Mouse (Mus musculus) erythroid progenitor cell, adult 5-6 weeks (primary cell): Measurements from ENCODE around the gene Gramd1a. TPM values are rescaled to one million over a fixed set of nuclear protein-coding genes. Genes with fewer than 3 reads are reported as not detected.

Experiments used
- total RNA-seq, 2 experiments: library from RNA; stranded (forward) in 1 of 2; stranded (reverse) in 1 of 2; fragments of 150-400 nt in 1 of 2; fragments of 186-747, 209-891 nt in 1 of 2; gene quantifications; 2 replicates each; pipeline versions ENCODE4 v1.2.3 to v1.2.4; 2015 to 2017; ENCODE audit warnings: low replicate concordance in 2 of 2

Gramd1a gene
- total RNA-seq, 2 experiments from 2014 or later = 29.1 to 38.6 TPM

Other genes with a start within 250 kb of the Gramd1a start
- gene Mag, start 241.0 kb downstream of the Gramd1a start, total RNA-seq (2015; ENCODE audit: low replicate concordance) = not detected in 2 replicates
- gene Mag, start 241.0 kb downstream of the Gramd1a start, total RNA-seq (2017; ENCODE audit: low replicate concordance) = not detected in 2 replicates
- gene Hamp2, start 231.2 kb downstream of the Gramd1a start, total RNA-seq (2015; ENCODE audit: low replicate concordance) = not detected in 2 replicates
- not detected in 2 replicates for gene Hamp2, start 231.2 kb downstream of the Gramd1a start, total RNA-seq (2017; ENCODE audit: low replicate concordance)
- not detected in 2 replicates for gene Hamp, start 211.9 kb downstream of the Gramd1a start, total RNA-seq (2015; ENCODE audit: low replicate concordance)
- gene Hamp, start 211.9 kb downstream of the Gramd1a start, total RNA-seq (2017; ENCODE audit: low replicate concordance) = not detected in 2 replicates
- gene Usf2, start 199.1 kb downstream of the Gramd1a start, total RNA-seq (2015; ENCODE audit: low replicate concordance) = 75.9 and 78.6 TPM in 2 replicates
- 121 and 139 TPM in 2 replicates for gene Usf2, start 199.1 kb downstream of the Gramd1a start, total RNA-seq (2017; ENCODE audit: low replicate concordance)
- gene Lsr, start 182.4 kb downstream of the Gramd1a start, total RNA-seq (2015; ENCODE audit: low replicate concordance) = not detected in 2 replicates
- gene Lsr, start 182.4 kb downstream of the Gramd1a start, total RNA-seq (2017; ENCODE audit: low replicate concordance) = 1.0 TPM in 1 of 2 replicates, not detected in the other
- gene Fam187b, start 182.1 kb downstream of the Gramd1a start, total RNA-seq (2015; ENCODE audit: low replicate concordance) = not detected in 2 replicates
- not detected in 2 replicates for gene Fam187b, start 182.1 kb downstream of the Gramd1a start, total RNA-seq (2017; ENCODE audit: low replicate concordance)
- gene Fxyd5, start 113.4 kb downstream of the Gramd1a start, total RNA-seq (2015; ENCODE audit: low replicate concordance) = 112 and 145 TPM in 2 replicates
- 54.3 and 76.5 TPM in 2 replicates for gene Fxyd5, start 113.4 kb downstream of the Gramd1a start, total RNA-seq (2017; ENCODE audit: low replicate concordance)
- gene Fxyd7, start 104.4 kb downstream of the Gramd1a start, total RNA-seq (2015; ENCODE audit: low replicate concordance) = not detected in 2 replicates
- not detected in 2 replicates for gene Fxyd7, start 104.4 kb downstream of the Gramd1a start, total RNA-seq (2017; ENCODE audit: low replicate concordance)
- gene Fxyd1, start 98.7 kb downstream of the Gramd1a start, total RNA-seq (2015; ENCODE audit: low replicate concordance) = not detected in 2 replicates
- not detected in 2 replicates for gene Fxyd1, start 98.7 kb downstream of the Gramd1a start, total RNA-seq (2017; ENCODE audit: low replicate concordance)
- gene Lgi4, start 96.6 kb downstream of the Gramd1a start, total RNA-seq (2015; ENCODE audit: low replicate concordance) = not detected in 2 replicates
- gene Lgi4, start 96.6 kb downstream of the Gramd1a start, total RNA-seq (2017; ENCODE audit: low replicate concordance) = 0.51 TPM in 1 of 2 replicates, not detected in the other
- gene Fxyd3, start 79.2 kb downstream of the Gramd1a start, total RNA-seq (2015; ENCODE audit: low replicate concordance) = not detected in 2 replicates
- gene Fxyd3, start 79.2 kb downstream of the Gramd1a start, total RNA-seq (2017; ENCODE audit: low replicate concordance) = not detected in 2 replicates
- 5.9 TPM in 1 of 2 replicates, not detected in the other for gene Hpn, start 40.6 kb downstream of the Gramd1a start, total RNA-seq (2015; ENCODE audit: low replicate concordance)
- not detected in 2 replicates for gene Hpn, start 40.6 kb downstream of the Gramd1a start, total RNA-seq (2017; ENCODE audit: low replicate concordance)
- not detected in 2 replicates for gene Scn1b, start 28.9 kb downstream of the Gramd1a start, total RNA-seq (2015; ENCODE audit: low replicate concordance)
- 1.3 TPM in 1 of 2 replicates, not detected in the other for gene Scn1b, start 28.9 kb downstream of the Gramd1a start, total RNA-seq (2017; ENCODE audit: low replicate concordance)
- gene Scgb2b2, start 134.6 kb upstream of the Gramd1a start, total RNA-seq (2015; ENCODE audit: low replicate concordance) = not detected in 2 replicates
- not detected in 2 replicates for gene Scgb2b2, start 134.6 kb upstream of the Gramd1a start, total RNA-seq (2017; ENCODE audit: low replicate concordance)
- not detected in 2 replicates for gene Scgb1b2, start 135.9 kb upstream of the Gramd1a start, total RNA-seq (2015; ENCODE audit: low replicate concordance)
- not detected in 2 replicates for gene Scgb1b2, start 135.9 kb upstream of the Gramd1a start, total RNA-seq (2017; ENCODE audit: low replicate concordance)
- not detected in 2 replicates for gene Scgb2b3, start 206.2 kb upstream of the Gramd1a start, total RNA-seq (2015; ENCODE audit: low replicate concordance)
- not detected in 2 replicates for gene Scgb2b3, start 206.2 kb upstream of the Gramd1a start, total RNA-seq (2017; ENCODE audit: low replicate concordance)
- gene Scgb1b3, start 219.7 kb upstream of the Gramd1a start, total RNA-seq (2015; ENCODE audit: low replicate concordance) = not detected in 2 replicates
- gene Scgb1b3, start 219.7 kb upstream of the Gramd1a start, total RNA-seq (2017; ENCODE audit: low replicate concordance) = not detected in 2 replicates